Mouse (Mus musculus) limb, embryonic 12.5 days (tissue): ENCODE results near the gene Cpne6. TPM values are rescaled to one million over a fixed set of nuclear protein-coding genes. Genes with fewer than 3 reads are reported as not detected.

ENCODE experiments used
- ATAC-seq: fragments of 200-750 bp; cut with Nextera tagmentation; 2 replicates; pipeline ENCODE4 v1.8.0; 2017; ENCODE audit warnings: low read depth, moderate TSS enrichment; ENCODE audit not compliant: insufficient number of reproducible peaks, insufficient read depth, low FRiP score, low TSS enrichment
- H3K27ac ChIP-seq: fragments of 300-500 bp; sonication (generic); 2 replicates; pipeline ENCODE4 v1.5.1; 2016; ENCODE audit warnings: mild to moderate bottlenecking, moderate library complexity
- H3K27me3 ChIP-seq: fragments of 300-500 bp; sonication (generic); 2 replicates; pipeline ENCODE4 v1.6.1; 2016; ENCODE audit warnings: mild to moderate bottlenecking, moderate library complexity
- H3K36me3 ChIP-seq: fragments of 300-500 bp; sonication (generic); 2 replicates; pipeline ENCODE4 v1.6.1; 2016; ENCODE audit warnings: mild to moderate bottlenecking, moderate library complexity
- H3K4me1 ChIP-seq: fragments of 300-500 bp; sonication (generic); replicated peaks from 2 replicates; pipeline ENCODE4 v1.6.1; 2016
- H3K4me2 ChIP-seq: fragments of 300-500 bp; sonication (generic); 2 replicates; pipeline ENCODE4 v1.6.1; 2016; ENCODE audit warnings: mild to moderate bottlenecking, moderate library complexity
- H3K4me3 ChIP-seq: fragments of 300-500 bp; sonication (generic); replicated peaks from 2 replicates; pipeline ENCODE4 v1.5.1; 2016; ENCODE audit warnings: mild to moderate bottlenecking
- H3K9ac ChIP-seq: fragments of 300-500 bp; sonication (generic); replicated peaks from 2 replicates; pipeline ENCODE4 v1.6.1; 2016; ENCODE audit warnings: mild to moderate bottlenecking, moderate library complexity
- H3K9me3 ChIP-seq: fragments of 300-500 bp; sonication (generic); 2 replicates; pipeline ENCODE4 v1.6.1; 2016; ENCODE audit warnings: mild to moderate bottlenecking, moderate library complexity
- WGBS: fragments of 180-500 bp; shearing (Covaris S2); methylation state at CpG from one replicate; pipeline ENCODE4 v1.1.7; 2016; 5-methylcytosine and 5-hydroxymethylcytosine counted together
- polyA plus RNA-seq: library from polyadenylated mRNA; unstranded; fragments of >200 nt; fragmentation: Nextera tagmentation; extraction: Ambion mirVana; gene quantifications from 2 replicates; pipeline ENCODE4 v1.2.1, GENCODE M21; 2016

Gene Cpne6
- polyA plus RNA-seq, 1 experiment from 2014 or later, result 0.35 TPM

GRCm38 (mm10) chr14:55497449-55497821, 12.8 kb upstream of the Cpne6 start:
- Histone ChIP-seq H3K9ac (no peak overlapping the region; the same call in 1 of the 2 replicates), H3K27me3 (no peaks in the 10 kb centered on the region), H3K27ac (no peak overlapping the region), H3K4me2 (no peak overlapping the region), H3K4me3 (no peak overlapping the region), H3K9me3 (no peaks in the 10 kb centered on the region), H3K36me3 (0 out of 2 replicates have a peak, but pooled peaks cover 13% of the 10 kb centered on the region), H3K4me1 (0 out of 2 replicates have a peak, but pooled peaks cover 3% of the 10 kb centered on the region)
- 0 out of 2 replicates have a peak, but pooled peaks have one; percentile 43 for ATAC-seq
- 30% methylated on average over 6 of the region's 6 CpGs for WGBS

GRCm38 (mm10) chr14:55505612-55506011, 4.6 kb upstream of the Cpne6 start:
- no peak overlapping the region for H3K4me3 ChIP-seq
- no peak for ATAC-seq
- 82% methylated on average over 9 of the region's 9 CpGs for WGBS

GRCm38 (mm10) chr14:55507801-55508200, 2.4 kb upstream of the Cpne6 start:
- ATAC-seq, result no peak

More at GRCm38 (mm10) chr14:55505612-55506011, 4.6 kb upstream of the Cpne6 start:
- Histone ChIP-seq H3K27ac (no peak overlapping the region), H3K9ac (no peak overlapping the region), H3K4me1 (peaks cover 6% of the 10 kb centered on the region; the same call in 1 of the 2 replicates), H3K9me3 (no peaks in the 10 kb centered on the region), H3K27me3 (peaks cover 12% of the 10 kb centered on the region), H3K36me3 (no peaks in the 10 kb centered on the region), H3K4me2 (no peak overlapping the region)

GRCm38 (mm10) chr14:55509540-55509939, 705 bp upstream of the Cpne6 start:
- peaks cover 34% of the 10 kb centered on the region for H3K27me3 ChIP-seq
- WGBS, result 90% methylated on average over 10 of the region's 10 CpGs
- no peak overlapping the region for H3K4me2 ChIP-seq
- no peak overlapping the region for H3K4me3 ChIP-seq
- H3K36me3 ChIP-seq, result no peaks in the 10 kb centered on the region
- H3K27ac ChIP-seq, result no peak overlapping the region
- H3K9me3 ChIP-seq, result no peaks in the 10 kb centered on the region
- peaks cover 9% of the 10 kb centered on the region; the same call in 1 of the 2 replicates for H3K4me1 ChIP-seq
- no peak for ATAC-seq
- no peak overlapping the region for H3K9ac ChIP-seq

More at GRCm38 (mm10) chr14:55507801-55508200, 2.4 kb upstream of the Cpne6 start:
- Histone ChIP-seq H3K36me3 (no peaks in the 10 kb centered on the region), H3K4me2 (no peak overlapping the region), H3K4me1 (peaks cover 9% of the 10 kb centered on the region; the same call in 1 of the 2 replicates), H3K27ac (no peak overlapping the region), H3K4me3 (no peak overlapping the region), H3K9ac (no peak overlapping the region), H3K27me3 (peaks cover 30% of the 10 kb centered on the region), H3K9me3 (no peaks in the 10 kb centered on the region)
- 52% methylated on average over 7 of the region's 7 CpGs for WGBS

GRCm38 (mm10) chr14:55511037-55511436, 792 bp downstream of the Cpne6 start:
- ATAC-seq, result no peak
- H3K9me3 ChIP-seq, result no peaks in the 10 kb centered on the region
- H3K27ac ChIP-seq, result no peak overlapping the region
- H3K9ac ChIP-seq, result no peak overlapping the region; the same call in 1 of the 2 replicates
- WGBS, result 60% methylated on average over 7 of the region's 7 CpGs
- no peak overlapping the region for H3K4me2 ChIP-seq
- H3K36me3 ChIP-seq, result no peaks in the 10 kb centered on the region
- peaks cover 9% of the 10 kb centered on the region; the same call in 1 of the 2 replicates for H3K4me1 ChIP-seq
- no peak overlapping the region for H3K4me3 ChIP-seq
- peaks cover 34% of the 10 kb centered on the region for H3K27me3 ChIP-seq

GRCm38 (mm10) chr14:55513927-55514326, 3.7 kb downstream of the Cpne6 start:
- Histone ChIP-seq H3K9ac (no peak overlapping the region), H3K9me3 (no peaks in the 10 kb centered on the region), H3K4me2 (no peak overlapping the region), H3K27me3 (peaks cover 52% of the 10 kb centered on the region), H3K4me3 (no peak overlapping the region), H3K27ac (no peak overlapping the region), H3K36me3 (no peaks in the 10 kb centered on the region), H3K4me1 (peaks cover 9% of the 10 kb centered on the region; the same call in 1 of the 2 replicates)
- 74% methylated on average over 10 of the region's 10 CpGs for WGBS
- no peak for ATAC-seq

- Histone ChIP-seq H3K4me3 (no peak overlapping the region), H3K9me3 (no peaks in the 10 kb centered on the region), H3K36me3 (no peaks in the 10 kb centered on the region), H3K27me3 (peaks cover 58% of the 10 kb centered on the region), H3K9ac (no peak overlapping the region), H3K4me2 (no peak overlapping the region), H3K4me1 (0 out of 2 replicates have a peak, but pooled peaks cover 9% of the 10 kb centered on the region), H3K27ac (no peak overlapping the region)
- WGBS, result 93% methylated on average over 4 of the region's 4 CpGs
- no peak for ATAC-seq
Measured at GRCm38 (mm10) chr14:55515846-55516245, 5.6 kb downstream of the Cpne6 start.

- no peak overlapping the region for H3K4me2 ChIP-seq
- 49% methylated on average over 2 of the region's 2 CpGs for WGBS
- peaks cover 66% of the 10 kb centered on the region for H3K27me3 ChIP-seq
- H3K36me3 ChIP-seq, result no peaks in the 10 kb centered on the region
- H3K9ac ChIP-seq, result no peak overlapping the region
- ATAC-seq, result no peak
- no peak overlapping the region for H3K27ac ChIP-seq
- no peaks in the 10 kb centered on the region for H3K9me3 ChIP-seq
- H3K4me1 ChIP-seq, result 0 out of 2 replicates have a peak, but pooled peaks cover 10% of the 10 kb centered on the region
- no peak overlapping the region for H3K4me3 ChIP-seq
Measured at GRCm38 (mm10) chr14:55518897-55519296, 8.7 kb downstream of the Cpne6 start.

GRCm38 (mm10) chr14:55519604-55520003, 9.4 kb downstream of the Cpne6 start:
- Histone ChIP-seq H3K4me3 (no peak overlapping the region), H3K4me1 (0 out of 2 replicates have a peak, but pooled peaks cover 10% of the 10 kb centered on the region), H3K36me3 (no peaks in the 10 kb centered on the region), H3K27me3 (peaks cover 74% of the 10 kb centered on the region), H3K4me2 (no peak overlapping the region), H3K9me3 (no peaks in the 10 kb centered on the region), H3K9ac (no peak overlapping the region), H3K27ac (no peak overlapping the region)
- ATAC-seq, result no peak
- WGBS, result 64% methylated on average over 4 of the region's 4 CpGs

GRCm38 (mm10) chr14:55520451-55521361, 10.5 kb downstream of the Cpne6 start:
- Histone ChIP-seq H3K4me1 (0 out of 2 replicates have a peak, but pooled peaks cover 10% of the 10 kb centered on the region), H3K27me3 (peaks cover 76% of the 10 kb centered on the region), H3K9ac (peak overlapping the region; percentile 61), H3K9me3 (no peaks in the 10 kb centered on the region), H3K4me2 (peak overlapping the region; percentile 88), H3K36me3 (no peaks in the 10 kb centered on the region), H3K4me3 (peak overlapping the region; percentile 51), H3K27ac (no peak overlapping the region)
- WGBS, result 1% methylated on average over 61 of the region's 61 CpGs
- peak; percentile 58; the same call in 1 of the 2 replicates for ATAC-seq

GRCm38 (mm10) chr14:55524062-55524461, 13.8 kb downstream of the Cpne6 start:
- 0 out of 2 replicates have a peak, but pooled peaks cover 10% of the 10 kb centered on the region for H3K4me1 ChIP-seq
- WGBS, result 56% methylated on average over 4 of the region's 4 CpGs
- no peaks in the 10 kb centered on the region for H3K36me3 ChIP-seq
- no peak overlapping the region for H3K9ac ChIP-seq
- H3K4me2 ChIP-seq, result no peak overlapping the region
- H3K27ac ChIP-seq, result no peak overlapping the region
- H3K4me3 ChIP-seq, result no peak overlapping the region
- ATAC-seq, result no peak
- H3K9me3 ChIP-seq, result no peaks in the 10 kb centered on the region
- H3K27me3 ChIP-seq, result peaks cover 59% of the 10 kb centered on the region
